Mouse (Mus musculus) liver, postnatal 0 days (tissue): Measurements from ENCODE around the gene Tmprss11e. TPM values are rescaled to one million over a fixed set of nuclear protein-coding genes. Genes with fewer than 3 reads are reported as not detected.

Source experiments
- ATAC-seq: fragments of 200-750 bp; cut with Nextera tagmentation; 2 replicates; pipeline ENCODE4 v1.8.0; 2017; ENCODE audit warnings: mild to moderate bottlenecking, moderate library complexity
- DNase-seq: peaks from one replicate; pipeline ENCODE4 v3.0.0-alpha.2; 2016
- H3K27ac ChIP-seq: fragments of 300-500 bp; sonication (generic); 2 replicates; pipeline ENCODE4 v1.5.1; 2014; ENCODE audit warnings: antibody characterized with exemption, moderate library complexity, mild to moderate bottlenecking, low read depth
- H3K27me3 ChIP-seq: fragments of 300-500 bp; sonication (generic); 2 replicates; pipeline ENCODE4 v1.6.1; 2014; ENCODE audit warnings: low read length, control low read depth, mixed read lengths; ENCODE audit not compliant: insufficient read depth
- H3K36me3 ChIP-seq: fragments of 300-500 bp; sonication (generic); replicated peaks from 2 replicates; pipeline ENCODE4 v1.6.1; 2014; ENCODE audit warnings: mild to moderate bottlenecking, control low read depth, low read length, moderate library complexity, mixed read lengths; ENCODE audit not compliant: insufficient read depth
- H3K4me1 ChIP-seq: fragments of 300-500 bp; sonication (generic); 2 replicates; pipeline ENCODE4 v1.6.1; 2014; ENCODE audit warnings: antibody characterized with exemption, mild to moderate bottlenecking, control low read depth; ENCODE audit not compliant: insufficient read depth
- H3K4me2 ChIP-seq: fragments of 300-500 bp; sonication (generic); 2 replicates; pipeline ENCODE4 v1.6.1; 2014; ENCODE audit warnings: low read depth, mild to moderate bottlenecking, low read length, moderate library complexity, mixed read lengths
- H3K4me3 ChIP-seq: fragments of 300-500 bp; sonication (generic); 2 replicates; pipeline ENCODE4 v1.5.1; 2014; ENCODE audit warnings: low read depth, low read length
- H3K9ac ChIP-seq: fragments of 300-500 bp; sonication (generic); replicated peaks from 2 replicates; pipeline ENCODE4 v1.6.1; 2014; ENCODE audit warnings: mild to moderate bottlenecking, moderate library complexity
- H3K9me3 ChIP-seq: fragments of 300-500 bp; sonication (generic); 2 replicates; pipeline ENCODE4 v1.6.1; 2016; ENCODE audit warnings: mild to moderate bottlenecking, control low read depth, low read length, mixed read lengths
- CTCF ChIP-seq: sonication (generic); IDR thresholded peaks from 2 replicates; pipeline ENCODE4 v1.5.1; 2016; ENCODE audit warnings: antibody characterized with exemption, low read depth
- EP300 ChIP-seq: IDR thresholded peaks from 2 replicates; pipeline ENCODE4 v1.6.1; 2016; ENCODE audit warnings: antibody characterized with exemption, low read depth, mild to moderate bottlenecking
- WGBS: fragments of 180-500 bp; shearing (Covaris S2); extraction: QIAGEN DNeasy Blood & Tissue Kit; methylation state at CpG from one replicate; pipeline ENCODE4 v1.1.7; 2014; ENCODE audit not compliant: insufficient replicate concordance; 5-methylcytosine and 5-hydroxymethylcytosine counted together
- polyA plus RNA-seq: library from polyadenylated mRNA; unstranded; fragments of >200 nt; fragmentation: Nextera tagmentation; extraction: Ambion mirVana; gene quantifications from 2 replicates; pipeline ENCODE4 v1.2.1, GENCODE M21; 2015

Gene Tmprss11e
- polyA plus RNA-seq, 1 experiment from 2014 or later: not detected

- Histone ChIP-seq H3K9ac (no peak overlapping the region), H3K27me3 (no peaks in the 10 kb centered on the region), H3K4me1 (no peaks in the 10 kb centered on the region), H3K9me3 (no peaks in the 10 kb centered on the region), H3K4me2 (no peak overlapping the region), H3K4me3 (no peak overlapping the region), H3K36me3 (no peaks in the 10 kb centered on the region), H3K27ac (no peak overlapping the region)
- TF ChIP-seq CTCF: no peak
- no peak for TF ChIP-seq EP300
- WGBS: 63% methylated on average over 3 of the region's 3 CpGs
- no peak for ATAC-seq
- no peak for DNase-seq
These were observed 40.7 kb downstream of the Tmprss11e start for GRCm38 (mm10) chr5:86704923-86705322.

DNA sequence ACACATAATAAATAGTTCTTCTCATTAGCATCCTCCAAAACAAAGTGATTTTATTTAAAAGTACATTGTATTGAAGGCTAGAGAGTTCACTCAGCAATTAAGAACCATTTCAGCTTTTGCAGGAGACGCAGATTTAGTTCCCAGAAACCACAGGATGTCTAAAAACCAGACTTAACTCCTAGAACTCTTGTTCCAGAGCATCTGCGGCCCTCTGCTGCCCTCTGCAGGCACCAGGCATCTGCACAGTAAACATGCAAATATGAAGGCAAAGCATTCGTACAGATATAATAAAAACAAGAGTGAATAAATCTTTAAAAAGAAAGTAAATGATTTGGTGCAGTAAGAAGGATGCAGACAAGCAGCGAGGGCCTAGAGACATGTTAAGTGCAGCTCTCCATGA lies 60.9 kb downstream of the Tmprss11e start:
- Histone ChIP-seq H3K4me2 (no peak overlapping the region), H3K36me3 (no peaks in the 10 kb centered on the region), H3K4me3 (no peak overlapping the region), H3K9me3 (no peaks in the 10 kb centered on the region), H3K4me1 (no peaks in the 10 kb centered on the region), H3K27ac (no peak overlapping the region), H3K9ac (no peak overlapping the region), H3K27me3 (no peaks in the 10 kb centered on the region)
- no peak for ATAC-seq
- DNase-seq: peak; percentile 24
- 48% methylated on average over 4 of the region's 4 CpGs for WGBS
- TF ChIP-seq CTCF (peak; percentile 56), EP300 (no peak)

DNA sequence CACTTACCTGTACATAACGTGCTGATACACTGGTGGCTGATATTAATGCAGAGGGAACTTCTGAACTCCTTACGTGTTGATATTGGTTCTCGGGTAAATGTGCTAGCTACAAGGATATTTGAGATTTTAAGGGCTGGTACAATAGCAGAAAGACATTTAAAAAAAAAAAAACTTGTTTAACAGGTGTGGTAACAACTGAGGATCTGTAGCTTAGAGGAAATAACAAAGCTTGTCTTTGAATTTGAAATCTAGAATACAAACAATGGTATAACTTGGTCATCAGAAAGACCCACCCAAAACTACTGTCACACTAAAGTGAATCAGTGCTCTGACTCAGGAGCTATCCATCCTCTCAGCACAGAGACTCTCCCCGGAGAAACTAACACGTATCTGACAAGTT lies 69.4 kb downstream of the Tmprss11e start, which contains the start of gene Tmprss11b:
Tmprss11b (minus strand) TSS at position 101 of the 400 bp plus-strand sequence.
- WGBS: 65% methylated on average over 5 of the region's 5 CpGs
- Histone ChIP-seq H3K27me3 (no peaks in the 10 kb centered on the region), H3K4me1 (no peaks in the 10 kb centered on the region), H3K4me2 (no peak within 1 kb of the TSS), H3K9me3 (no peaks in the 10 kb centered on the region), H3K27ac (no peak within 1 kb of the TSS), H3K4me3 (no peak within 1 kb of the TSS), H3K9ac (no peak within 1 kb of the TSS), H3K36me3 (no peaks in the 10 kb centered on the region)
- ATAC-seq: no peak
- DNase-seq: no peak
- TF ChIP-seq CTCF: no peak
- no peak for TF ChIP-seq EP300

Other genes with a start within 250 kb of the Tmprss11e start
- not detected in 2 replicates for gene Tmprss11g, start 227.2 kb downstream of the Tmprss11e start, polyA plus RNA-seq
- gene Tmprss11f, start 113.4 kb downstream of the Tmprss11e start, polyA plus RNA-seq: not detected in 2 replicates
- gene Tmprss11b, start 69.5 kb downstream of the Tmprss11e start, polyA plus RNA-seq: not detected in 2 replicates
- 12.5 and 13.0 TPM in 2 replicates for gene Ythdc1, start 58.4 kb upstream of the Tmprss11e start, polyA plus RNA-seq
- gene Ugt2b34, start 161.1 kb upstream of the Tmprss11e start, polyA plus RNA-seq: 102 and 108 TPM in 2 replicates
- gene Ugt2b1, start 180.7 kb upstream of the Tmprss11e start, polyA plus RNA-seq: 8.6 and 12.0 TPM in 2 replicates